Mouse (Mus musculus) liver, postnatal 0 days (tissue): ENCODE results near the gene Pacrg.

Experiments used
- CTCF ChIP-seq: sonication (generic); IDR thresholded peaks from 2 replicates; pipeline ENCODE4 v1.5.1; 2016; ENCODE audit warnings: antibody characterized with exemption, low read depth
- EP300 ChIP-seq: IDR thresholded peaks from 2 replicates; pipeline ENCODE4 v1.6.1; 2016; ENCODE audit warnings: antibody characterized with exemption, low read depth, mild to moderate bottlenecking

DNA sequence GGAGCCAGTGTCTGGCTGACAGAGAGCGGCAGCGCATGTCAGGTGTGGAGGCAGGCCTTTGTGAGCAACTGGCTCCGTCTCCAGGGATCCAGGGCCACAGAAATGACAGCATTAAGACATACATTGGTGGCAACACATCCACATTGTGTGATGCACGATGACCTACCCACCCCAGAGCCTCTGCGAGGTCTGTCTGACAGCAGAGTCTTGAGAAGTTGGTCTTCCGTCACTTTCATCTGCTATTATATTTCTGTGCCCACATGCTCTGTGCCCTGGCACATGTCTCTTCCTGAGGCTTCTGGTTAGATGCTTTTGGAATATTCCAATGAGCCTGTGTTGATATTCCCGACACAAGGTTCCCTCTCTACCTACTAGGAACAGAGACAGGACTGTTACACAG lies 224.5 kb downstream of the Pacrg start:
- TF ChIP-seq CTCF, result no peak
- TF ChIP-seq EP300, result no peak
